Mouse (Mus musculus): Measurements from ENCODE around the gene Olfr31.

Gene Olfr31

DNA sequence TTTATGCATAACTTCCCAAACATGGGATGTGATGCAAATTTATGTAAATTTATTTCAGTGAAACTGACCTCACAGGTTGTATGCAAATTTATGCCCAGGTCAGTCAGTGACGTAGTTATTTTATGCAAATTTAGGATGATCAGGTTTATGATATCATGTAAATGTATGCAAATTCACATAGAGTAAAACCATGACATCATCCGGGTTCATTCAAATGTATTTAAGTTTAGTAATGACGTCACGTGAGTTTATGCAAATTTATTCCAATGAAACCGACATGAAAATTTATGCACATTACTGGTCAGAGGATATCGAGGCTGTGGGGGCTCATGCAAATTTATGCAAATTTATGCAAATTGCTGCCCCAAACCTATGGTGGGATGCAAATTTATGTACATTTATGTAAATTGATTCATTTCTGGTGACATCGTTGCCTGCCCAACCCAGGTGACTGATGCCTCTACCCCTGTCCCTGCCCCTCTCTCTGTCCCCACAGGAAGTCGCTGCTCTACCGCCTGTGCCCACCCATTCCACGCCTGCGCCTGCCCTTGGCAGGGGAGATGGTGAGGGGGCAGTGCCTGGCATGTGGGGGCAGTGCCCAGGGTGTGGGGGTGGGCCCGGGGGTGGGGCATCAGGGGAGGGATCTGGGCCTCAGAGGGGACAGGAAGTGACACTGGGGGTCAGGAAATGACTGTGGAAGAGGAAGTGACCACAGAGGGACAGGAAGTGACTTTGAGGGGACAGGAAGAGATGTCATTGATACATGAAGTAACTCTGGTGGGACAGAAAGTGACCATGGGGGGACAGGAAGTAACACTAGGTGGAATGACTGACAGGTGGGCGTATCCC, 32.1 kb downstream of the Olfr31 start:
- no peak for DNase-seq (ENCODE audit: low read depth, low spot score)

DNA sequence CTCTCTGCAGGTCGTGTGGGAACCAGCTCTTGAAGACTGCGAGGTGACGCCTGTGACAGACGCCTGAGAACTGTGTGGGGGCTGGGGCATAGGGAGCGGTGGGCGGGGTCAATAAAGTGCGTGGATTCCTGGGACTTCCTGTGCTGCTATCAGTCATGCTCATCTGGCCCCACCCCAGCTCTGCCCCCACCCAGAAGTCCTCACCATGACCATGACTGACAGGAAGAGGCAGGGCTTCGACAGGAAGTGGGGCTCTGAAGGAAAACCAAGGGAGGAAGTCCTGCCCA, 32.7 kb downstream of the Olfr31 start:
- no peak for DNase-seq (ENCODE audit: low read depth, low spot score)
